Mouse (Mus musculus) left cerebral cortex, postnatal 4 days (tissue): Measurements from ENCODE around the gene Fam84b. TPM values are rescaled to one million over a fixed set of nuclear protein-coding genes. Genes with fewer than 3 reads are reported as not detected.

Experiments used
- total RNA-seq, 2 experiments: library from RNA; stranded (reverse); gene quantifications; 2 replicates each; pipeline ENCODE4 v1.2.3; 2021

Fam84b gene
- total RNA-seq, 2 experiments from 2014 or later: 18.0 to 22.1 TPM

Other genes starting within 250 kb of the Fam84b start
- not detected for gene A1bg, start 69.2 kb upstream of the Fam84b start, total RNA-seq